Mouse (Mus musculus) hindbrain, embryonic 16.5 days (tissue): ENCODE data around the gene Elk1. TPM values are rescaled to one million over a fixed set of nuclear protein-coding genes. Genes with fewer than 3 reads are reported as not detected.

Experiments used
- ATAC-seq: fragments of 200-750 bp; cut with Nextera tagmentation; 2 replicates; pipeline ENCODE4 v1.8.0; 2017; ENCODE audit warnings: moderate TSS enrichment, moderate library complexity
- H3K27ac ChIP-seq: fragments of 300-500 bp; sonication (generic); 2 replicates; pipeline ENCODE4 v1.5.1; 2014; ENCODE audit warnings: low read depth, mild to moderate bottlenecking, control low read depth, low read length, moderate library complexity
- H3K27me3 ChIP-seq: fragments of 300-500 bp; sonication (generic); replicated peaks from 2 replicates; pipeline ENCODE4 v1.6.1; 2014; ENCODE audit warnings: low read length; ENCODE audit not compliant: control insufficient read depth, insufficient read depth
- H3K36me3 ChIP-seq: fragments of 300-500 bp; sonication (generic); 2 replicates; pipeline ENCODE4 v1.6.1; 2014; ENCODE audit warnings: mild to moderate bottlenecking, low read length, moderate library complexity, mixed read lengths; ENCODE audit not compliant: control insufficient read depth, insufficient read depth
- H3K4me1 ChIP-seq: fragments of 300-500 bp; sonication (generic); 2 replicates; pipeline ENCODE4 v1.6.1; 2014; ENCODE audit warnings: low read depth, low read length; ENCODE audit not compliant: control insufficient read depth, insufficient read depth
- H3K4me2 ChIP-seq: fragments of 300-500 bp; sonication (generic); 2 replicates; pipeline ENCODE4 v1.6.1; 2014; ENCODE audit warnings: mild to moderate bottlenecking, low read length, control low read depth, moderate library complexity
- H3K4me3 ChIP-seq: fragments of 300-500 bp; sonication (generic); 2 replicates; pipeline ENCODE4 v1.5.1; 2014; ENCODE audit warnings: mild to moderate bottlenecking, low read length, control low read depth, moderate library complexity
- H3K9ac ChIP-seq: fragments of 300-500 bp; sonication (generic); 2 replicates; pipeline ENCODE4 v1.6.1; 2014; ENCODE audit warnings: low read depth, mild to moderate bottlenecking, control low read depth, low read length, moderate library complexity
- H3K9me3 ChIP-seq: fragments of 300-500 bp; sonication (generic); 2 replicates; pipeline ENCODE4 v1.6.1; 2014; ENCODE audit warnings: mild to moderate bottlenecking, low read length, moderate library complexity; ENCODE audit not compliant: control insufficient read depth
- WGBS: fragments of 180-500 bp; shearing (Covaris S2); extraction: QIAGEN DNeasy Blood & Tissue Kit; methylation state at CpG from one replicate; pipeline ENCODE4 v1.1.7; 2014; 5-methylcytosine and 5-hydroxymethylcytosine counted together
- polyA plus RNA-seq: library from polyadenylated mRNA; unstranded; fragments of >200 nt; fragmentation: Nextera tagmentation; extraction: Ambion mirVana; gene quantifications from 2 replicates; pipeline ENCODE4 v1.2.1, GENCODE M21; 2015

The Elk1 gene
- polyA plus RNA-seq, result 15.9 and 18.2 TPM in 2 replicates

GRCm38 (mm10) chrX:20950191-20950880 lies at the start of gene Elk1:
TSS of gene Elk1 (minus strand) at chrX:20950608.
- peak; percentile 97 for ATAC-seq
- WGBS, result 10% methylated on average over 27 of the region's 30 CpGs
- H3K9me3 ChIP-seq, result no peaks in the 10 kb centered on the region
- H3K27me3 ChIP-seq, result no peaks in the 10 kb centered on the region
- no peaks in the 10 kb centered on the region for H3K36me3 ChIP-seq
- H3K9ac ChIP-seq, result peak within 1 kb of the TSS; percentile 71
- peak within 1 kb of the TSS; percentile 58 for H3K4me2 ChIP-seq
- H3K4me1 ChIP-seq, result peaks cover 6% of the 10 kb centered on the region
- H3K27ac ChIP-seq, result peak within 1 kb of the TSS; percentile 88
- H3K4me3 ChIP-seq, result peak within 1 kb of the TSS; percentile 65

- Histone ChIP-seq H3K4me2 (no peak overlapping the region), H3K27me3 (no peaks in the 10 kb centered on the region), H3K4me3 (no peak overlapping the region), H3K4me1 (no peaks in the 10 kb centered on the region), H3K36me3 (no peaks in the 10 kb centered on the region), H3K9ac (no peak overlapping the region), H3K9me3 (0 out of 2 replicates have a peak, but pooled peaks cover 3% of the 10 kb centered on the region), H3K27ac (no peak overlapping the region)
- WGBS, result 69% methylated on average over 1 of the region's 1 CpGs
- no peak for ATAC-seq
Observed at GRCm38 (mm10) chrX:20980901-20981300, 30.5 kb upstream of the Elk1 start.

GRCm38 (mm10) chrX:20961477-20962378 lies 11.3 kb upstream of the Elk1 start, which contains the start of gene Uxt:
TSS of gene Uxt (minus strand) at chrX:20962017.
- Histone ChIP-seq H3K4me3 (peak within 1 kb of the TSS; percentile 52), H3K9me3 (no peaks in the 10 kb centered on the region), H3K36me3 (no peaks in the 10 kb centered on the region), H3K9ac (peak within 1 kb of the TSS; percentile 50), H3K27me3 (no peaks in the 10 kb centered on the region), H3K4me2 (peak within 1 kb of the TSS; percentile 47), H3K27ac (peak within 1 kb of the TSS; percentile 67), H3K4me1 (peaks cover 2% of the 10 kb centered on the region)
- ATAC-seq, result peak; percentile 97
- 20% methylated on average over 52 of the region's 57 CpGs for WGBS

- peaks cover 6% of the 10 kb centered on the region for H3K4me1 ChIP-seq
- WGBS, result 19% methylated on average over 4 of the region's 4 CpGs
- H3K9ac ChIP-seq, result no peak overlapping the region
- no peak for ATAC-seq
- no peak overlapping the region for H3K27ac ChIP-seq
- no peak overlapping the region for H3K4me3 ChIP-seq
- no peaks in the 10 kb centered on the region for H3K9me3 ChIP-seq
- H3K36me3 ChIP-seq, result no peaks in the 10 kb centered on the region
- H3K4me2 ChIP-seq, result no peak overlapping the region
- no peaks in the 10 kb centered on the region for H3K27me3 ChIP-seq
Observed at GRCm38 (mm10) chrX:20946055-20946454, 4.4 kb downstream of the Elk1 start.

GRCm38 (mm10) chrX:20931963-20932362 lies 18.4 kb downstream of the Elk1 start:
- ATAC-seq, result no peak
- no peak overlapping the region for H3K9ac ChIP-seq
- peaks cover 12% of the 10 kb centered on the region for H3K36me3 ChIP-seq
- no peak overlapping the region for H3K27ac ChIP-seq
- no peak overlapping the region for H3K4me3 ChIP-seq
- H3K4me2 ChIP-seq, result no peak overlapping the region
- no peaks in the 10 kb centered on the region for H3K27me3 ChIP-seq
- 95% methylated on average over 1 of the region's 1 CpGs for WGBS
- H3K4me1 ChIP-seq, result no peaks in the 10 kb centered on the region
- no peaks in the 10 kb centered on the region for H3K9me3 ChIP-seq

GRCm38 (mm10) chrX:20931364-20931763 lies 19.0 kb downstream of the Elk1 start, which contains the start of gene Cfp:
TSS of gene Cfp (minus strand) at chrX:20931555.
- Histone ChIP-seq H3K4me2 (no peak within 1 kb of the TSS), H3K27ac (no peak within 1 kb of the TSS), H3K4me3 (no peak within 1 kb of the TSS), H3K27me3 (no peaks in the 10 kb centered on the region), H3K4me1 (no peaks in the 10 kb centered on the region), H3K36me3 (peaks cover 7% of the 10 kb centered on the region), H3K9ac (no peak within 1 kb of the TSS), H3K9me3 (no peaks in the 10 kb centered on the region)
- 67% methylated on average over 1 of the region's 1 CpGs for WGBS
- ATAC-seq, result no peak

GRCm38 (mm10) chrX:20929859-20930258 lies 20.5 kb downstream of the Elk1 start:
- no peak overlapping the region for H3K4me2 ChIP-seq
- no peaks in the 10 kb centered on the region for H3K9me3 ChIP-seq
- 83% methylated on average over 1 of the region's 1 CpGs for WGBS
- H3K4me3 ChIP-seq, result no peak overlapping the region
- no peaks in the 10 kb centered on the region for H3K27me3 ChIP-seq
- H3K27ac ChIP-seq, result no peak overlapping the region
- peaks cover 5% of the 10 kb centered on the region for H3K36me3 ChIP-seq
- no peak overlapping the region for H3K9ac ChIP-seq
- no peaks in the 10 kb centered on the region for H3K4me1 ChIP-seq
- no peak for ATAC-seq

- ATAC-seq, result no peak
- no peak overlapping the region for H3K9ac ChIP-seq
- H3K4me2 ChIP-seq, result no peak overlapping the region
- peaks cover 5% of the 10 kb centered on the region for H3K36me3 ChIP-seq
- no peak overlapping the region for H3K4me3 ChIP-seq
- H3K4me1 ChIP-seq, result no peaks in the 10 kb centered on the region
- H3K27ac ChIP-seq, result no peak overlapping the region
- H3K27me3 ChIP-seq, result no peaks in the 10 kb centered on the region
- no peaks in the 10 kb centered on the region; the same call in 1 of the 2 replicates for H3K9me3 ChIP-seq
Observed at GRCm38 (mm10) chrX:20924976-20925375, 25.4 kb downstream of the Elk1 start.

GRCm38 (mm10) chrX:20923506-20923905 lies 26.9 kb downstream of the Elk1 start:
- no peak overlapping the region for H3K4me2 ChIP-seq
- no peaks in the 10 kb centered on the region; the same call in 1 of the 2 replicates for H3K9me3 ChIP-seq
- no peak overlapping the region for H3K4me3 ChIP-seq
- no peak overlapping the region for H3K9ac ChIP-seq
- H3K36me3 ChIP-seq, result peaks cover 5% of the 10 kb centered on the region
- H3K27ac ChIP-seq, result no peak overlapping the region
- H3K4me1 ChIP-seq, result no peaks in the 10 kb centered on the region
- H3K27me3 ChIP-seq, result no peaks in the 10 kb centered on the region
- no peak for ATAC-seq
- 63% methylated on average over 1 of the region's 1 CpGs for WGBS
